Mouse (Mus musculus): ENCODE data around the gene Gimd1. TPM values are rescaled to one million over a fixed set of nuclear protein-coding genes. Genes with fewer than 3 reads are reported as not detected.
A peak's percentile ranks its signal among the peaks of the same experiment; 100 is the strongest.

Gene Gimd1
- polyA plus RNA-seq, 2 experiments = not detected

DNA sequence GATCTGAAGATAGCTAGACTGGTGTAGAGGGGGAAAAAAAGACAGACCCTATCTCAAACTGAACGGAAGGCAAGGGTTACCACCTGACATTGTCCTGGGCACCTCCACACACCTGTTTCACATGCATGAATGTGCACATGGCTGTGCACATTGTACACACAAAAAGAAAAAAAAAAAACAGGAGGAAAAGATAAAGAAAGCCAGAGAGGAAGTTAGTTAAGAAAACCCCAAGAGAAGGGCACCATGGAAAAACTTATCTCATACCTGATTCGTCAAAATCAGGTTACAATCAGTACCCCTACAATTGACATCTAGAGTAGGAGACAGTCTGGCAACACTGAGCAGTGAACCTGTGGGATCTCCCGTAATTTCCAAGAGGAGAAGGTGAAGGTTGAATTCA, 39.6 kb upstream of the Gimd1 start:
- no peak for ATAC-seq (ENCODE audit: low FRiP score, low read depth)
- H3K27ac ChIP-seq (replicated peaks; ENCODE audit: low read depth, low read length) = no peak overlapping the region
- H3K27me3 ChIP-seq (ENCODE audit: control insufficient read depth, insufficient read depth, low read length) = no peaks in the 10 kb centered on the region
- H3K9me3 ChIP-seq (ENCODE audit: control insufficient read depth, low read length) = no peaks in the 10 kb centered on the region
- 58% methylated on average over 3 of the region's 3 CpGs for WGBS
- DNase-seq (ENCODE audit: low spot score) = no peak
- no peaks in the 10 kb centered on the region for H3K36me3 ChIP-seq (ENCODE audit: control insufficient read depth, insufficient read depth, low read length)
- no peak overlapping the region for H3K4me2 ChIP-seq (replicated peaks; ENCODE audit: low read depth, low read length, severe bottlenecking)
- TF ChIP-seq POLR2A (IDR thresholded peaks at IDR 0.05; ENCODE audit: borderline replicate concordance, extremely low read depth, insufficient read depth, insufficient read length) = no peak
- no peak overlapping the region for H3K4me3 ChIP-seq (replicated peaks; ENCODE audit: low read length)
- no peak overlapping the region for H3K9ac ChIP-seq (ENCODE audit: low read depth, low read length, severe bottlenecking)
- H3K4me1 ChIP-seq (ENCODE audit: control insufficient read depth, insufficient read depth, low read length) = no peaks in the 10 kb centered on the region

DNA sequence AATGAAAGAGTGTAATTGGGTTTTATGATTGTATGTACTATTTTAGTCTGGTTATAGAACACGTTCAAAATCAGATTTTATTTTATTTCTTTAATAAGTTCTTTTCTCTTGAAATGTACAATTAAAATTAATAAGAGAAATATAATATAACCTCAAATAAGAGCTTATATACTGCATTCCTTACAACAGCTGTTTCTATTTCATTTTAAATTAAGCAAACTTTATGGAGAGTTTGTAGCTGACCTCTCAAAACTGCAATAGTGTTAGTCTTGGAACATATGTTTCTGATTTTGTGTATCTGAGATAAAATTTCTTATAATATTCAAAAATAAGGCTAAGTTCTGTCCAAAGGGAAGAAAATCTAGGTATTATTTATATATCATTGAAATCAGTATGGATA, 39.0 kb upstream of the Gimd1 start:
- TF ChIP-seq POLR2A (IDR thresholded peaks at IDR 0.05; ENCODE audit: borderline replicate concordance, extremely low read depth, insufficient read depth, insufficient read length) = no peak
- Histone ChIP-seq H3K27ac (replicated peaks; ENCODE audit: low read depth, low read length) (no peak overlapping the region), H3K9ac (ENCODE audit: low read depth, low read length, severe bottlenecking) (no peak overlapping the region), H3K4me3 (replicated peaks; ENCODE audit: low read length) (no peak overlapping the region), H3K27me3 (ENCODE audit: control insufficient read depth, insufficient read depth, low read length) (no peaks in the 10 kb centered on the region), H3K9me3 (ENCODE audit: control insufficient read depth, low read length) (no peaks in the 10 kb centered on the region), H3K4me1 (ENCODE audit: control insufficient read depth, insufficient read depth, low read length) (no peaks in the 10 kb centered on the region), H3K4me2 (replicated peaks; ENCODE audit: low read depth, low read length, severe bottlenecking) (no peak overlapping the region), H3K36me3 (ENCODE audit: control insufficient read depth, insufficient read depth, low read length) (no peaks in the 10 kb centered on the region)
- WGBS = 27% methylated on average over 1 of the region's 1 CpGs
- DNase-seq (ENCODE audit: low spot score) (peak; percentile 33), ATAC-seq (ENCODE audit: low FRiP score, low read depth) (peak; percentile 75)

DNA sequence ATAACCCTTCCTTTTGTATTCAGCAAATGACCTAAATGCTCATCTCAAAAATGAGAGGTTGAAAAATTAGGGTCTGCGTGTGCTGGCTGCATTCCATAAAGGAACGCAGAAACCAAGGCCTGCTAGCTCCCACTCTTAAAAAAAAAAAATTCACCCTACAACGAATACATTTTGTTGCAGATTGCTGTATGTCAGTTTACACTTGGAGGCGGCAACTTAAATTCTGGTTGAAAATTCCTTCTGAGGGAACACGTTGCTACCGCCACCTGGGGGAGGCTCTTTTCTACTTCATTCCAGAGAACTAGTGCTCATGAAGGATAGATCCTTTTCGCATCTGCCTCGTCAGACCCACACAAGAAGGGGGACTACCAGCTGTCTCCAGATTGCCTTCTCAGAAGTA, 879 bp upstream of the Gimd1 start:
- Histone ChIP-seq H3K36me3 (ENCODE audit: control insufficient read depth, insufficient read depth, low read length) (no peaks in the 10 kb centered on the region), H3K4me2 (replicated peaks; ENCODE audit: low read depth, low read length, severe bottlenecking) (no peak overlapping the region), H3K9me3 (ENCODE audit: control insufficient read depth, low read length) (no peaks in the 10 kb centered on the region), H3K27me3 (ENCODE audit: control insufficient read depth, insufficient read depth, low read length) (no peaks in the 10 kb centered on the region), H3K4me3 (replicated peaks; ENCODE audit: low read length) (no peak overlapping the region), H3K4me1 (ENCODE audit: control insufficient read depth, insufficient read depth, low read length) (no peaks in the 10 kb centered on the region), H3K9ac (ENCODE audit: low read depth, low read length, severe bottlenecking) (no peak overlapping the region), H3K27ac (replicated peaks; ENCODE audit: low read depth, low read length) (no peak overlapping the region)
- no peak for ATAC-seq (ENCODE audit: low FRiP score, low read depth)
- no peak for TF ChIP-seq POLR2A (IDR thresholded peaks at IDR 0.05; ENCODE audit: borderline replicate concordance, extremely low read depth, insufficient read depth, insufficient read length)
- 41% methylated on average over 8 of the region's 8 CpGs for WGBS
- peak; percentile 41 for DNase-seq (ENCODE audit: low spot score)

DNA sequence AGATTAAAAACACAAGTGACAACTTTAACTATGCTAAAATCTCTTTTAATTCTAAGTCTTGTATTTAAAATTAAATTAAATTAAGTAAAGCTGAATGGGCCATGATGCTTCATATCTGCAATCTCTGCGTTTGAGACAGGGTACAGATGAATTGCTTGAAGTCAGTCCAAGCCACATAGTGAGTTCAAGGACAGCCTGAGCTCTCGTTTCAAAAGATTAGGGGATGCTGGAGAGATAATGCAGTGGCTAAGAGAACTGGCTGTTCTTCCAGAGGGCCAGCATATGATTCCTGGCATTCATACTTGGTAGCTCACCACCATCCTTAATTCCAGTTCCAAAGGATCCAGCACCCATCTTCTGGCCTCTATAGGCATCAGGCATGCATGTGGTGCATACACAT, 3.6 kb downstream of the Gimd1 start:
- Histone ChIP-seq H3K36me3 (ENCODE audit: control insufficient read depth, insufficient read depth, low read length) (no peaks in the 10 kb centered on the region), H3K9ac (ENCODE audit: low read depth, low read length, severe bottlenecking) (no peak overlapping the region), H3K4me3 (replicated peaks; ENCODE audit: low read length) (no peak overlapping the region), H3K4me2 (replicated peaks; ENCODE audit: low read depth, low read length, severe bottlenecking) (no peak overlapping the region), H3K4me1 (ENCODE audit: control insufficient read depth, insufficient read depth, low read length) (no peaks in the 10 kb centered on the region), H3K9me3 (ENCODE audit: control insufficient read depth, low read length) (no peaks in the 10 kb centered on the region), H3K27me3 (ENCODE audit: control insufficient read depth, insufficient read depth, low read length) (no peaks in the 10 kb centered on the region), H3K27ac (replicated peaks; ENCODE audit: low read depth, low read length) (no peak overlapping the region)
- ATAC-seq (ENCODE audit: low FRiP score, low read depth) (no peak), DNase-seq (ENCODE audit: low spot score) (no peak)
- WGBS = 63% methylated on average over 2 of the region's 2 CpGs
- TF ChIP-seq POLR2A (IDR thresholded peaks at IDR 0.05; ENCODE audit: borderline replicate concordance, extremely low read depth, insufficient read depth, insufficient read length) = no peak

DNA sequence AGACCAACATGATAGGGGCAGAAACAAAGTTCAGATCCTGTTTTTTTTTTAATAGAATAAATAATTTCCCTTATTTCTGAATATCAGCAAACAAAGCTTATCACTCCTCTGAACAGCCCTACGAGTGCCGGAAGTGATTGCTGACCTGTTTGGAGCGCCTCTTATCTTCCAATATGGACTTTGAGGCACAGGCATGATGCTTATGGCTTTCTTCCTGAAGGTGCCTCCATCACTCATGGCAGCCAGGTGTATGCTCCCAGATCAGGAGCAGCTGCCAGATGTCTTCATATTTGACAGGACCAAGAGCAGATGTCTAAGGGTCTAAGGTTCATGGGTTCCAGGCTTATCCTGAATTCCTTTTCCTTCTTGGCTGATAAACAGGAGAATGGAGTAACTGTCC, 7.5 kb downstream of the Gimd1 start:
- Histone ChIP-seq H3K27me3 (ENCODE audit: control insufficient read depth, insufficient read depth, low read length) (no peaks in the 10 kb centered on the region), H3K36me3 (ENCODE audit: control insufficient read depth, insufficient read depth, low read length) (no peaks in the 10 kb centered on the region), H3K4me1 (ENCODE audit: control insufficient read depth, insufficient read depth, low read length) (no peaks in the 10 kb centered on the region), H3K27ac (replicated peaks; ENCODE audit: low read depth, low read length) (no peak overlapping the region), H3K9me3 (ENCODE audit: control insufficient read depth, low read length) (no peaks in the 10 kb centered on the region), H3K9ac (ENCODE audit: low read depth, low read length, severe bottlenecking) (no peak overlapping the region), H3K4me3 (replicated peaks; ENCODE audit: low read length) (no peak overlapping the region), H3K4me2 (replicated peaks; ENCODE audit: low read depth, low read length, severe bottlenecking) (no peak overlapping the region)
- DNase-seq (ENCODE audit: low spot score) (no peak), ATAC-seq (ENCODE audit: low FRiP score, low read depth) (no peak)
- WGBS = 92% methylated on average over 3 of the region's 3 CpGs
- no peak for TF ChIP-seq POLR2A (IDR thresholded peaks at IDR 0.05; ENCODE audit: borderline replicate concordance, extremely low read depth, insufficient read depth, insufficient read length)

DNA sequence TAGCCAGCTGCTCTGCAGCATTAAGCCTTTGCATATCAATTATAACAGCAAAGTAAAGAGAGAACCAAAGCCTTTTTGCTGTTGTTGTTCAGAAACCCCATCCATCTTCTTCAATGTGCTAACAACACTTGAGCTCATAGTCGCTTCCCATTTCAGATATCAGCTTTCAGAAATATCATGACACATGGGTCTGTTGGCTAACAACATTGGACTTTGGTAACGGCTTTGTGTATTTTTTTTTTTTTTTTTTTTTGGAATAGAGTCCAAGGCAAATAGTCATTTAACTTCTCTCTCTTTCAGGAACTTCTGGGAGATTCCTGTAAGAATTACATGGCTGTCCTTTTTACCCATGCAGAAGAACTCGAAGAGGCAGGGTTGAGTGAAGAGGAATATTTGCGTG, 14.5 kb downstream of the Gimd1 start:
- Histone ChIP-seq H3K27me3 (ENCODE audit: control insufficient read depth, insufficient read depth, low read length) (no peaks in the 10 kb centered on the region), H3K27ac (replicated peaks; ENCODE audit: low read depth, low read length) (no peak overlapping the region), H3K9me3 (ENCODE audit: control insufficient read depth, low read length) (no peaks in the 10 kb centered on the region), H3K36me3 (ENCODE audit: control insufficient read depth, insufficient read depth, low read length) (no peaks in the 10 kb centered on the region), H3K4me3 (replicated peaks; ENCODE audit: low read length) (no peak overlapping the region), H3K9ac (ENCODE audit: low read depth, low read length, severe bottlenecking) (no peak overlapping the region), H3K4me1 (ENCODE audit: control insufficient read depth, insufficient read depth, low read length) (no peaks in the 10 kb centered on the region), H3K4me2 (replicated peaks; ENCODE audit: low read depth, low read length, severe bottlenecking) (no peak overlapping the region)
- DNase-seq (ENCODE audit: low spot score) (no peak), ATAC-seq (ENCODE audit: low FRiP score, low read depth) (no peak)
- WGBS = 85% methylated on average over 4 of the region's 4 CpGs
- TF ChIP-seq POLR2A (IDR thresholded peaks at IDR 0.05; ENCODE audit: borderline replicate concordance, extremely low read depth, insufficient read depth, insufficient read length) = no peak
